Mouse (Mus musculus) forebrain, embryonic 14.5 days (tissue): ENCODE data around the gene Baz2b. TPM values are rescaled to one million over a fixed set of nuclear protein-coding genes. Genes with fewer than 3 reads are reported as not detected.

ENCODE experiments used
- ATAC-seq: fragments of 200-750 bp; cut with Nextera tagmentation; 2 replicates; pipeline ENCODE4 v1.8.0; 2017; ENCODE audit warnings: mild to moderate bottlenecking, moderate library complexity
- DNase-seq: peaks from one replicate; pipeline ENCODE4 v3.0.0-alpha.2; 2015; ENCODE audit warnings: low spot score
- H3K27ac ChIP-seq: fragments of 300-500 bp; sonication (generic); 2 replicates; pipeline ENCODE4 v1.5.1; 2014; ENCODE audit warnings: low read depth, mild to moderate bottlenecking, control low read depth, low read length, moderate library complexity
- H3K27me3 ChIP-seq: fragments of 300-500 bp; sonication (generic); replicated peaks from 2 replicates; pipeline ENCODE4 v1.6.1; 2014; ENCODE audit warnings: low read length, control low read depth, mixed read lengths; ENCODE audit not compliant: control insufficient read depth, insufficient read depth
- H3K36me3 ChIP-seq: fragments of 300-500 bp; sonication (generic); 2 replicates; pipeline ENCODE4 v1.6.1; 2014; ENCODE audit warnings: low read length, control low read depth; ENCODE audit not compliant: control insufficient read depth, insufficient read depth
- H3K4me1 ChIP-seq: fragments of 300-500 bp; sonication (generic); 2 replicates; pipeline ENCODE4 v1.6.1; 2014; ENCODE audit warnings: antibody characterized with exemption, low read length, control low read depth; ENCODE audit not compliant: control insufficient read depth, insufficient read depth
- H3K4me2 ChIP-seq: fragments of 300-500 bp; sonication (generic); 2 replicates; pipeline ENCODE4 v1.6.1; 2014; ENCODE audit warnings: mild to moderate bottlenecking, control low read depth, low read length
- H3K4me3 ChIP-seq: fragments of 300-500 bp; sonication (generic); 2 replicates; pipeline ENCODE4 v1.5.1; 2014; ENCODE audit warnings: low read depth, low read length, control low read depth
- H3K9ac ChIP-seq: fragments of 300-500 bp; sonication (generic); 2 replicates; pipeline ENCODE4 v1.6.1; 2014; ENCODE audit warnings: mild to moderate bottlenecking, low read length, control low read depth, moderate library complexity
- H3K9me3 ChIP-seq: fragments of 300-500 bp; sonication (generic); replicated peaks from 2 replicates; pipeline ENCODE4 v1.6.1; 2016; ENCODE audit warnings: low read length, control low read depth, mixed read lengths; ENCODE audit not compliant: control insufficient read depth
- WGBS: fragments of 180-500 bp; shearing (Covaris S2); extraction: QIAGEN DNeasy Blood & Tissue Kit; methylation state at CpG from one replicate; pipeline ENCODE4 v1.1.7; 2014; 5-methylcytosine and 5-hydroxymethylcytosine counted together
- polyA plus RNA-seq: library from polyadenylated mRNA; unstranded; fragments of >200 nt; fragmentation: Nextera tagmentation; extraction: Ambion mirVana; gene quantifications from 2 replicates; pipeline ENCODE4 v1.2.1, GENCODE M21; 2014

Gene Baz2b
- polyA plus RNA-seq, 1 experiment from 2014 or later: 40.4 TPM

DNA sequence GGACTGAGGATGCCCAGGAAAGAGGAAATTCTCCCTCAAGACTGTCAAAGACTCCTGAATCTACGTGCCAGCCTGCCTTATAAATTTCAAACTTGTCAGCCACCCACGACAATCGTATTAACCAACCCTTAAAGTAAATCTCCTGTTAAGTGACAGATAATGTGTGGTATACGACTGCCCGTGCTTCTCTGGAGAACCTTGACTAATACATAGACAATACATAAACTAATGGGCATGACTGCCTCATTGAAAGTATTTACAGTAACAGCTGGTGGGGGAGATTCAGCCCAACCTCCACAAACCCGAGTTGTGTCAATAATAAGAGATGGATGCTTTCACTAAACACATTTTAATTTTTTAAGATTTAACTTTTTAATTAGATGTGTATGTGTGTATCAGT is 3.8 kb downstream of the Baz2b start:
- no peaks in the 10 kb centered on the region for H3K4me1 ChIP-seq
- H3K4me3 ChIP-seq: no peak overlapping the region
- H3K27me3 ChIP-seq: no peaks in the 10 kb centered on the region
- no peaks in the 10 kb centered on the region for H3K36me3 ChIP-seq
- H3K9ac ChIP-seq: no peak overlapping the region
- 82% methylated on average over 6 of the region's 6 CpGs for WGBS
- no peak for DNase-seq
- ATAC-seq: no peak
- no peak overlapping the region for H3K4me2 ChIP-seq
- no peak overlapping the region for H3K27ac ChIP-seq
- H3K9me3 ChIP-seq: no peaks in the 10 kb centered on the region

DNA sequence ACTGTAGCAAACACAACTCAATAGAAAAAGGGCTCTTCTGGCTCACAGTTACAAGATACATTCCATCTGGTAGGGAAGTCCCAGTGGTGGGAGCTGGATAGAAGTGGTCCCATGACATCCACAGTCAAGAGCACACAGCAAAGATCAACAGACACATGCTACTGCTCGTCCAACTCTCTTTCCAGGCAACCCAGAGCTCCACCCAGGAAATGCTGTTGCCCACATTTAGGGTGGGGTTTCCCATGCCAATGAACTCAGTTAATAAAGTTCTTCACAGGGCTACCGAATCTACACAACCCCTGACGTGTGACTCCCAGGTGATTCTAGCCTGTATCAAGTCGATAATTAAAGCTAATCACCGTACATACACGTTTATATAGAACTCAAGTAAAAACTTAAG is 5.5 kb downstream of the Baz2b start:
- H3K4me3 ChIP-seq: no peak overlapping the region
- no peaks in the 10 kb centered on the region for H3K4me1 ChIP-seq
- H3K36me3 ChIP-seq: no peaks in the 10 kb centered on the region
- ATAC-seq (no peak), DNase-seq (no peak)
- H3K27ac ChIP-seq: no peak overlapping the region
- H3K4me2 ChIP-seq: no peak overlapping the region
- H3K9me3 ChIP-seq: no peaks in the 10 kb centered on the region
- no peaks in the 10 kb centered on the region for H3K27me3 ChIP-seq
- 89% methylated on average over 6 of the region's 6 CpGs for WGBS
- H3K9ac ChIP-seq: no peak overlapping the region

DNA sequence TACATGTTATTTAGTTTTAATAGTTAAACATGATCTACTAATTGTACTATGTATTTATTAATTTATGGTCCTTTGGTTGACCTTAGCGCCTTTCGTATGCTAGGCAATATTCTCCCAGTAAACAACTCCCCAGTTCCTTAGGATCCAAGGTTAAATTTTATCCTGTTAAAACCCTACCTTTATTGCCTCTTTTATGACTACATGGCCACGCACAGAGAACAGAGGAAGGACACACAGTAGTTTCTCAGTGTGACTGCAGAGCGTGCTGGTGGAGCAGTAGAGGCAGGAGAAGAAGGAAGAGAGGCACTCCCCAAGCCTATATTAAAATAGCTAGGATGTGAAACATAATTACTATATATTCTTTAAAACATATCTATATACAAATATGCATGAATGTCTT is 5.9 kb downstream of the Baz2b start:
- WGBS: 93% methylated on average over 4 of the region's 4 CpGs
- Histone ChIP-seq H3K27ac (no peak overlapping the region), H3K9me3 (no peaks in the 10 kb centered on the region), H3K4me1 (no peaks in the 10 kb centered on the region), H3K36me3 (no peaks in the 10 kb centered on the region), H3K27me3 (no peaks in the 10 kb centered on the region), H3K4me2 (no peak overlapping the region), H3K4me3 (no peak overlapping the region), H3K9ac (no peak overlapping the region)
- DNase-seq (no peak), ATAC-seq (no peak)

DNA sequence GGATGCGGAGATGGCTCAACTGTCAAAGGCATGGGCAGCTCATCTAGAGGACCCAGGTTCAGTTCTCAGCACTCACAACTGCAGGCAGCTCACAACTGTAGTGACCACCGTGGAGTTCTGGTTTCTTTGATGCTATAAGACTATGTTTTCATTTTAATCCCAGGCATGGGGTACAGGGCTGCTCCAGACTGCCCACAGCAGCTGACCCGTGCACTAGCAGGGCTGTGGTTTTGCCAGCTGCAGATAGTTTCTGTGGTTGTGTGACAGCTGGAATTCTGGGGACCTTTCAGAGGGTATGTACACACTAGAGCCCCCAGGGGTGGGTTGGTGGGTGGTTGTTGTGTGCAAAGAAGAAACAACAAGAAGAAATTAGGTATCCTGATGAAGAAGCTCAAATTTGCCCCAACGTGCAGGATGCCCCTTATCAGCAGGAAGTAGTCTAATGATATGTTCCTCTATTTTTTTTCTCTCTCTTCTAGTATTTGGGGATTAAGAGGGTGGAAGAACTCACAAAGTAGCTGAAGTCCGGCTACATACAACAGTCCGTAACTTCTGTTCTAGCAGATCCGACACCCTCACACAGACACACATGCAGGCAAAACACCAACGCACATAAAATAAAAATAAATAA is 6.6 kb downstream of the Baz2b start:
- Histone ChIP-seq H3K27ac (no peak overlapping the region), H3K9ac (no peak overlapping the region), H3K27me3 (no peaks in the 10 kb centered on the region), H3K4me3 (no peak overlapping the region), H3K4me1 (no peaks in the 10 kb centered on the region), H3K9me3 (no peaks in the 10 kb centered on the region), H3K36me3 (no peaks in the 10 kb centered on the region), H3K4me2 (no peak overlapping the region)
- DNase-seq: no peak
- ATAC-seq: no peak
- 88% methylated on average over 8 of the region's 8 CpGs for WGBS

DNA sequence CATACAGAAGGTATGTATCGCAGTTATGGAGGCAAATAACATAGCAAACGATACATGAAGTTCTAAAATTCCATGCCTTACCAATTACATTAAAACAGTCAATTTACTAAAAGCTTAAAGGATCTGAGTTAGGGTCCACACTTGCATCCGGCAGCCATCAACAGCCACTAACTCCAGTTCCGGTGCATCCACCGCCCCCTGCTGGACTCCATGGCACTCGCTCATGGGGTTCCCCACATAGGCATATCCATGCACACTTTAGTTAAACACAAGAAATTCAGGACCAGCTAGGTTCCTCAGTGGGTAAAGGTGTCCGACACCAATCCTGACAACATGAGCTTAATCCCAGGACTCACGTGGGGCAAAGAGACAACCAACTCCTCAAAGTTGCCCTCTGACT is 9.0 kb downstream of the Baz2b start:
- no peak overlapping the region for H3K4me3 ChIP-seq
- peak; percentile 60 for DNase-seq
- 51% methylated on average over 8 of the region's 8 CpGs for WGBS
- H3K27me3 ChIP-seq: no peaks in the 10 kb centered on the region
- H3K9me3 ChIP-seq: no peaks in the 10 kb centered on the region
- no peak overlapping the region for H3K27ac ChIP-seq
- H3K4me2 ChIP-seq: no peak overlapping the region
- H3K9ac ChIP-seq: no peak overlapping the region
- H3K36me3 ChIP-seq: no peaks in the 10 kb centered on the region
- H3K4me1 ChIP-seq: no peaks in the 10 kb centered on the region
- ATAC-seq: peak; percentile 67

DNA sequence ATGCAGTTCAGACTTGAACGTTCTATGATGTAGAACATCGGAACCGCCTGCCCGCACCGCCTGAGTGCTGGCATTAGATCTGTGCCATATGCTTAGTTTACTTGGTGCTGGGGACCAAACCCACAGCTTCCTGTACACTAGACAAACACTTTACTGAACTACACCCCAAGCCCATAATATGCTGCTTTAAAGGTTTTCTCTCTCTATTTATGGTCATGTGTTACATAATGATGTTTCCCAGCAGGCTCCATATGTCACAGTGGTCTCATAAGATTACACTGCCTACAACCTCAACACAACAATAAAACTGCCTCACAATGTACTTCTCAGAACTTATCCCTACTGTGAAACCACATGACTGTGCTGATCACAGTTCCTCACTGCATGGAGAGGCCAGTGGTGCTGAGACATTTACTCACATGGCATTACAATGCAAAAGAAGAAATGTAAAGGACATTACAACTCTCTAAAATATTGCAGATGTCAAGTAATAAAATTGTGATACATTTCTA is 9.5 kb downstream of the Baz2b start:
- no peaks in the 10 kb centered on the region for H3K4me1 ChIP-seq
- no peak overlapping the region for H3K27ac ChIP-seq
- H3K36me3 ChIP-seq: no peaks in the 10 kb centered on the region
- 93% methylated on average over 5 of the region's 5 CpGs for whole genome bisulfite sequencing
- H3K4me2 ChIP-seq: no peak overlapping the region
- H3K4me3 ChIP-seq: no peak overlapping the region
- H3K27me3 ChIP-seq: no peaks in the 10 kb centered on the region
- no peak for DNase-seq
- no peak overlapping the region for H3K9ac ChIP-seq
- H3K9me3 ChIP-seq: no peaks in the 10 kb centered on the region
- ATAC-seq: no peak

DNA sequence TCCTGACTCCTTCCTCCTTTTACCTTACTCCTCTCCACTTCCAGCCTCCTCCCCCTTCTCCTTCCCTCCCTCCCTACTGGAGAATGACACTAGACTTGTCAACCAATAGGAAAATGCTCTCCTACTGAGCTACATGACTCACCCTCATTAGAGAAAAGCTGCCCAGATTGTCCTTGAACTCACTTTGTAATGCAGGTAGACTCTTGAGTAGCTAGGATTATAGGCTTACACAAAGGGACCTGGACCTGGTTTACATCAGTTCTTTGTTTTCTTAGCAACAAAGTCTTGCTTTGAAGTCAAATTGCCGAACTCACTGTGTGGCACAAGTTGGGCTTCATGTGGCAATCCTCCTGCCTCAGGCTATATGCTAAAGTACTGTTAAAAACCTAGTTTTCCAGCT is 12.8 kb downstream of the Baz2b start:
- no peak overlapping the region for H3K4me2 ChIP-seq
- no peak overlapping the region for H3K4me3 ChIP-seq
- no peaks in the 10 kb centered on the region for H3K27me3 ChIP-seq
- no peaks in the 10 kb centered on the region for H3K9me3 ChIP-seq
- H3K9ac ChIP-seq: no peak overlapping the region
- no peak for DNase-seq
- ATAC-seq: no peak
- no peaks in the 10 kb centered on the region for H3K4me1 ChIP-seq
- H3K27ac ChIP-seq: no peak overlapping the region
- no peaks in the 10 kb centered on the region for H3K36me3 ChIP-seq
- WGBS: 22% methylated on average over 1 of the region's 1 CpGs

DNA sequence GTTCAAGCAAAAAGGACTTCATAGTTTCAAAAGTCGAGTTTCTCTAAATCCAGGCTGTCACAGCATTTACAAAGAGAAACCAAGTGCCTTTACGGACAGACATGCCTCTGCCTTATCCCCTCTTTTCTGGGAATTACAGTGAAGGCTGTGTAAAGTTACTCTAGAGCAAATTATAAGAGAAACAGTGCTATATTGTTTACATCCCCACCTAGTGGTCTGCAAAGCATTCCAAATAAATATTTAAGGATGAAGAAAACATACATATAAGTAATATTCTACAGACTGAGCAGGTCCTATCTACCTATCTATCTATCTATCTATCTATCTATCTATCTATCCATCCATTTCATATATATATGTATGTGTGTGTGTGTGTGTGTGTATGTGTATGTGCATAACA is 27.9 kb downstream of the Baz2b start:
- H3K9ac ChIP-seq: no peak overlapping the region
- DNase-seq: no peak
- H3K4me3 ChIP-seq: no peak overlapping the region
- 59% methylated on average over 2 of the region's 2 CpGs for WGBS
- no peaks in the 10 kb centered on the region for H3K9me3 ChIP-seq
- no peaks in the 10 kb centered on the region for H3K27me3 ChIP-seq
- ATAC-seq: no peak
- H3K4me1 ChIP-seq: no peaks in the 10 kb centered on the region
- H3K36me3 ChIP-seq: no peaks in the 10 kb centered on the region
- no peak overlapping the region for H3K27ac ChIP-seq
- H3K4me2 ChIP-seq: no peak overlapping the region

DNA sequence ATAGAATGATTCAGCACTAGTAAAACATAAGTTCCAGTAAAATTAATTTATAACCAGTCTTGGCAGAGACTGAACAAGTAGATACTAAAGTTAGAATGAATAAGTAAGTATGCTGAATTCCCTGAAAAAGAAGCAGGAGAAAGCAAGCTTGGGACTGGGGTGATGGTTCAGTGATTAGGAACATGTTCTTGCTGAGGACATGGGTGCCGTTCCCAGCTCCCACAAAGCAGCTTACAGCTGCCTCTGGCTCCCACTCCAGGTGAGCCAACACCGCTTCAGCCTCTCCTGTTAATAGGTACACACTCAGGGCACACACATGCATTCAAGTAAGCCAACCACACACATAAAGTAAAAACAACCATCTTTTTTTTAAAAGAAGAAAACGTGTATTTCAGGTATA is 32.1 kb downstream of the Baz2b start:
- no peak for DNase-seq
- Histone ChIP-seq H3K4me2 (no peak overlapping the region), H3K4me3 (no peak overlapping the region), H3K9me3 (no peaks in the 10 kb centered on the region), H3K27ac (no peak overlapping the region), H3K4me1 (no peaks in the 10 kb centered on the region), H3K9ac (no peak overlapping the region), H3K36me3 (no peaks in the 10 kb centered on the region), H3K27me3 (no peaks in the 10 kb centered on the region)
- ATAC-seq: no peak
- 79% methylated on average over 3 of the region's 3 CpGs for WGBS
